Mouse (Mus musculus) cerebellum, postnatal 4 days (tissue): Measurements from ENCODE around the gene Suds3.

ENCODE experiments used
- DNase-seq, 2 experiments: peaks; one replicate each; pipeline ENCODE4 v3.0.0; 2022; ENCODE audit warnings: low spot score in 2 of 2, mixed read lengths in 1 of 2

Gene Suds3

GRCm38 (mm10) chr5:117115836-117116366, at the start of gene Suds3:
TSS of gene Suds3 (minus strand) at chr5:117116113.
- DNase-seq = peak; percentile 99 to 100

- no peak for DNase-seq
These were observed 49.0 kb upstream of the Suds3 start for GRCm38 (mm10) chr5:117164923-117165322.

GRCm38 (mm10) chr5:117164516-117164915, 48.6 kb upstream of the Suds3 start:
- DNase-seq = no peak

- peak in 1 of 2 experiments; percentile 14 for DNase-seq
These were observed 47.9 kb upstream of the Suds3 start for GRCm38 (mm10) chr5:117163790-117164189.

GRCm38 (mm10) chr5:117160499-117160898, 44.6 kb upstream of the Suds3 start:
- DNase-seq = no peak

DNA sequence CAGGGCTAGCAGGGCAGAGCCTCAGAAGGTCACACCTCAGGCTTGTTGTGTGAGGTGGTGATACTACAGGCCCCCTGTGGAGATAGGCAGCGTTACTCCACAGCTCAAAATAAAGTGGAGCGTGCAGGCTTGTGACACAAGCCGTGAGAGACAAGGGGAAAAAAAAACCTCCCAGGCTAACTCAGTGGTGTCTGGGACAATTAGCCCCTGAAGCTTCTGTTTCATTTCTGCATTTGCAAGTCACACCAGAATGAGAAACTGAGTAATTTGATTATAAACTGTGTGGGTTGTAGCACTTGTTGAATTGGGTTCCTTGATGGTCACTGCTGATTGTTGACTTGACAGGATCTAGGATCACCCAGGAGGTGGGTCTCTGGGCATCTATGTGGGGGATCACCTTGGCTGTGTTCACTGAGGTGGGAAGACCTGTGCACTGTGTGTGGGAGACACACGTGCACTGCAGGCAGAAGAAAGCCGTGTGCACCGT, 43.9 kb upstream of the Suds3 start:
- no peak for DNase-seq

- DNase-seq = no peak
These were observed 43.4 kb upstream of the Suds3 start for GRCm38 (mm10) chr5:117159326-117159725.

GRCm38 (mm10) chr5:117158335-117159018, 42.6 kb upstream of the Suds3 start:
- no peak for DNase-seq

GRCm38 (mm10) chr5:117153527-117154091, 37.7 kb upstream of the Suds3 start:
- DNase-seq = no peak

- no peak for DNase-seq
These were observed 37.0 kb upstream of the Suds3 start for GRCm38 (mm10) chr5:117152944-117153343.

DNA sequence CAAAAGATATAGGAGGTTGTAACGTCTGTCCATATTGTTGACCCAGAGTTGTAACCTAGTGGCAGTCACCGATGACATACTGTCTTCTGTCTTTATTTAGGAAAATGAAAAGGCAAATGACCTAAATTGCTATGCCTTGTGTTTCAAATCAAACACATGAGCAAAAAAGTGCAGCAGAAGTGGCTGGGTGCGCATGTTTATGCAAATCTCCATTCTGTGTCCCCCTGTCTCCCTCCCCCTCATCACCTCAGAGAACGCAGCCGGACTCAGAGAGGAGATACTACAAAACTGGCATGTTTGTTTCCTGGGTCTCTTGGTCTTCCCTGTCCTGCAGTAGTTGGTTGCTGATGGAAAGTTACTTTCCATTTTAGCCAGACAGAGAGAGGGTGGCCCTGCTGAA, 34.2 kb upstream of the Suds3 start:
- no peak for DNase-seq

DNA sequence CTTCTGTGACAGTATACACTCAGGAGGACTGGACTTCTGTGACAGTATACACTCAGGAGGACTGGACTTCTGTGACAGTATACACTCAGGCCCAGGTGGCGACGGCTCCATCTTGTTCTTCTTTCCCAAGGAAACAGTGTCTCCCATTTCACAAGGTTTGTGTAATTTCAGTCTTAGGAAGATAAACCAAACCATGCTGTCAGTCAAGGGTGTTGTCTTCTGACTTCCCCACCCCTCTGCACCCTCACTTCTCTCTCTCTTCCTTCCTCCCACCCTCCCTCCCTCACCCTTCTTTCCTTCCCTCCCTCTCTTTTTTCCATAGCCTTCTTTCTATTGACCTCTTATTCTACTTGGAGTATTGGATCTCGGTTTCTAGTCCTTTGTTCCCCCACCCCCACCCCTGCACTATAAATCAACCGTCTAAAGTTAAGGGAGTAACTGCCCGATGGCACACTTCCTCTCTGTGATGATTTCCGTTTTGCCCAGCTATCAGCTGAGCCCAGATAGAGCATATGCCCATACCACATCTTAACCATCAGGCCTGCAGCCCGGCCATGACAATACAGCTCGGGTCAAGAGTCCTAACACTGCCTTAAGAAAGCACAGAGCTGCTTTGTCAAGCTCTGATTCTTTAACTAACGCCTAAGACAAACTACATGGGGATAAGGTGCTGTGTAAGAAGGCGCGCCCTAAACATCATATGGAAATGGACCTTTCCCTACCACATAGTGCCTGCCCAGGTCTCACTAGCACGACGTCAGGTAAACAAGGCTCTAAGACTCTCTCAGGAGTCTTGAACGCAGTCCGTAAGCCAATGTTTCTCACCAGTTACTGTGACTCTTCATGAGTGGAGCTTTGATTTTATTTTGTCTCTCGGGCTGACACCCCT, 33.4 kb upstream of the Suds3 start:
- no peak for DNase-seq

DNA sequence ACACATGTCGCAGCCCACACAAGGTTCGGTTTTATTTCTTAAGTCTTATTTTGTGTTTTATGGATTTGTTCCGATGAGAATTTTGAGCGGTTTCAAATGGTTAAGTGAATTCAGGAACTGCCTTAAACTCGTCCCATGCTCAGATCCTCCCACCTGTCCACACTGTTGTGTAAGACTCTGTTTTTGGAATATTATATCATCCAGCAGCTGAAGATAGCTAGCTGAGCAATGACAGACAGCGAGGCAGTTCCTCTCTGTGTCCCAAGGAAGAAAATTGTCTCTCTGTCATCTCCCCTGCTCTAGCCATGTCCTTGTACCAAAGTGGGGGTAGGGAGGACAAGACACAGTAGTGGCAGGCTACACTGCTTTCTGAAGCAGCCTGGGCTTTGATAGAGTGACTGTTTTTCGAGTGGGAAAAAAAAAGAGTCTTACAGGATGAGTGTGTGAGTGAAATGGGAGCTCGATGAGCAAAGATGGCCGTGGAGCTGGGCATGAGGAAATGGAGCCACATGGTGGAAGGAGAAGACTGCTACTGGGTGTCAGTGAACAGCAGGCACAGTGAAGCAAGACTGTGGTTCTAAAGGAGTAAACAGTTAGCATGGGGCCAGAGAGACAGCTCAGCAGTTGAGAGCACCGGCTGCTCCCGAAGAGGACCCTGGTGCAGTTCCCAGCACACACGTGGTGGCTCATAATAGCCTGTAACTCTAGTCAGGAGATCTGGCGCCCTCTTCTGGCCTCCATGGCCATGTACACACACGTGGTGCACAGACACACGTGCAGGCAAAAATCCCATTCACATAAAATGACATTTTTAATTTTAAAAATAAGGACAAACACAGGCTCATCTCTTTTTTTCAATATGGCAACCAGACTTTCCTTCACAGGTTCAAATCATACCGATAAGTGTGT, 31.5 kb upstream of the Suds3 start:
- no peak for DNase-seq

DNA sequence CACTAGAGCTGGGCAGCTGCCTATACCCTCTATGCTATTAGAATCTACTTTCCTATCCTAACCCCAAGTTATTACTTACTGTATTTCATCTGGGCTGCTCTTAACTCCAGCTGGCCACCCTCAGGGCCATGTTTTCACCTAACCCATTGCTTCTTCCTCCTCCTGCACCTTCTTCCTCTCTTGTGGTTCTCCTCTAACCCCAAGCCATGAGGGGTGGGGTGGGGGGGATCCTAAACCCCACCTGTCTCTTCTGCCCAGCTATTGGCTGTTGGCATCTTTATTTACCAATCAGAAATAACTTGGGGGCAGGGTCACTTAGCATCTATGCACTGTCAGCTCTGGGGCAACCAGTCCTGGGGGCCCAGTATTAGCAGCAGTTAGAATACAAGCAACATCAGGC, 30.3 kb upstream of the Suds3 start:
- DNase-seq = no peak

GRCm38 (mm10) chr5:117143721-117144135, 27.8 kb upstream of the Suds3 start:
- DNase-seq = no peak

GRCm38 (mm10) chr5:117140374-117140773, 24.5 kb upstream of the Suds3 start:
- DNase-seq = no peak

DNA sequence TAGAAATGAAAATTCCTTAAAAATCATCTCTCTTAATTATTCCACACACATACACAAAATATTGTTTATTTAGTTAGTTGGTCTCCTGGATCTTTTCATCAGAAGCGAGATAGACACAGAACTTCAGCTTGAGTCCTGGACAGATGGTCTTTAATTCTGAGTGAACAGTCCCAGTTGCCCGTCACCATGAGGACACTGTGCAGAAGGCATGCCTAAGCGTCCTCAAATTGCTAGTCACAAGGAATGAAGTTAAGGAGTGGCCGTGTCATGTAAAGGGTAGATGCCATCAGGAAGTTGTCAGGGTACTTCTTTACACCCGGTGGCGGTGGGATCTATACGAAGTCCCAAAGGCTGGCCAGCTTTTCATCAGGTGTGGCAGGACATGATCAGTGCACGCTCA, 23.9 kb upstream of the Suds3 start:
- DNase-seq = no peak

DNA sequence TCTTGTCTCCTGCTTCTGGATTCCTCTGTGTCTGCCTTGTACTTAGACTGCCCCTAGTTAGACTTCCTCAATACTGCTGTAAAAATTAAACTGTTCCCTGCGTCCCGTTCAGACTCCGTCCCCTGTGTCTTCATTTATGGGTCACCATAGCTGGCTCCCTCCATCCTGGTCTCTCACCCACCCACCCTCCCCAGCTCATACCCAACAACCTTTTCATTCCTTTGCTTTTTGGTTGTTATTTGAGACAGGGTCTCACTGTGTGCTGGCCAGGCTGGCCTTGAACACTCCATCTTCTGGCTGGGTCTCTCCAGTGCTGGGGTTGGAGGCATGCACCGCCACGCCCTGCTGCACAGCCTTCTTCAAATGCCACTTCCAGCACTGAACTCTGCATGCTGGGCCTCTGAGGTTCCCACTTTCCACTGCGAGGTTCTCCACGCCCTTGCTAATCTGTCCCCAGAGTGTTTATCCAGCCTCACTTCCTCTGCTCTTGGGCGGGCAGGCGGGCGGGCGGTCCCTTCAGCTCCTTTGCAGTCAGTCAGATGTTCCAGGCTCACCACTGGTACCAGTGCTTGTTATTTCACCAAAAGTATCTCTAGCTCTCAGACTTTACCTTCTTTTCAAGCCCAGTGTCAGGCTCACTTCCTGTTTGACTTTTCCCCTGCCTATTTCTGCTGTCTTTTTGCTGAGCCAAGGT, 22.5 kb upstream of the Suds3 start:
- no peak for DNase-seq

GRCm38 (mm10) chr5:117137594-117137993, 21.7 kb upstream of the Suds3 start:
- no peak for DNase-seq

GRCm38 (mm10) chr5:117137011-117137410, 21.1 kb upstream of the Suds3 start:
- no peak for DNase-seq

- no peak for DNase-seq
These were observed 20.7 kb upstream of the Suds3 start for GRCm38 (mm10) chr5:117136570-117136969.
